Mouse (Mus musculus): ENCODE data around the gene Acer3. TPM values are rescaled to one million over a fixed set of nuclear protein-coding genes. Genes with fewer than 3 reads are reported as not detected.
"Not testable (repeated sequence)": the region's sequence is repeated elsewhere in the genome, so short reads cannot be mapped to it uniquely, and the experiment has no call there.

Acer3 gene
- polyA plus RNA-seq, 1 experiment = 6.7 TPM

- H3K4me1 ChIP-seq (replicated peaks; ENCODE audit: control insufficient read depth, insufficient read depth, low read length) = no peaks in the 10 kb centered on the region
- no peaks in the 10 kb centered on the region for H3K27me3 ChIP-seq (ENCODE audit: control insufficient read depth, insufficient read depth, low read length)
- no peak for TF ChIP-seq POLR2A (IDR thresholded peaks at IDR 0.05; ENCODE audit: control insufficient read depth, extremely low read depth, insufficient read depth, low read length, poor library complexity)
- no peak for TF ChIP-seq CTCF (IDR thresholded peaks at IDR 0.05; ENCODE audit: borderline replicate concordance, control insufficient read depth, extremely low read depth, insufficient read depth, low read length, poor library complexity)
- H3K36me3 ChIP-seq (ENCODE audit: control insufficient read depth, insufficient read depth, low read length) = no peaks in the 10 kb centered on the region
- DNase-seq = no peak
- no peak overlapping the region for H3K4me3 ChIP-seq (ENCODE audit: control insufficient read depth, insufficient read depth, low read length)
- H3K27ac ChIP-seq (ENCODE audit: control insufficient read depth, insufficient read depth, low read length) = no peak overlapping the region
Measured at GRCm38 (mm10) chr7:98276263-98276662, 44.7 kb downstream of the Acer3 start.

DNA sequence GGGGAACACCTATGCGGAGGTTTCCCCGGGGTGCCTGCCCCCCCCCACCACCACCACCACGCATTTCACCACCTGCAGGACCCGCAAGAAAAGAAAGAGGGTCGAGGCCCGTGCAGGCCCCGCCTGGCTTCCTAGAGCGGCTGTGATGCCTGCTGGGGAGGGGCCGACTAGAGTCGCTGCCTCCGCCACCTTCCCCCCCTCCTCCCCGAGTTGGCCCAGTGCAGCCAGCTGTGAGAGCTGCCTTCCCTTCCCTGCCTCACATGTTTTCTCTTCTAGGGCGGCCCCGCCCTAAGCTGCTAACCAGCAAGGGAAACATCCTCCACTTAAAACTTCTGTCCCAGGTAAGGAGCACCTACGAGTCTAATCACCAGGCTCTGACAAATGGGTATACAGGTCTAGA, 52.8 kb downstream of the Acer3 start:
- H3K27me3 ChIP-seq (ENCODE audit: control insufficient read depth, insufficient read depth, low read length); H3K27ac ChIP-seq (ENCODE audit: control insufficient read depth, insufficient read depth, low read length); DNase-seq; H3K4me3 ChIP-seq (ENCODE audit: control insufficient read depth, insufficient read depth, low read length); H3K36me3 ChIP-seq (ENCODE audit: control insufficient read depth, insufficient read depth, low read length); H3K4me1 ChIP-seq (replicated peaks; ENCODE audit: control insufficient read depth, insufficient read depth, low read length): not testable (repeated sequence)
- WGBS = 86% methylated on average over 15 of the region's 15 CpGs

- WGBS = 91% methylated on average over 2 of the region's 2 CpGs
- no peak for TF ChIP-seq POLR2A (IDR thresholded peaks at IDR 0.05; ENCODE audit: control insufficient read depth, extremely low read depth, insufficient read depth, low read length, poor library complexity)
- TF ChIP-seq CTCF (IDR thresholded peaks at IDR 0.05; ENCODE audit: borderline replicate concordance, control insufficient read depth, extremely low read depth, insufficient read depth, low read length, poor library complexity) = no peak
Measured at GRCm38 (mm10) chr7:98252520-98252919, 68.5 kb downstream of the Acer3 start.

DNA sequence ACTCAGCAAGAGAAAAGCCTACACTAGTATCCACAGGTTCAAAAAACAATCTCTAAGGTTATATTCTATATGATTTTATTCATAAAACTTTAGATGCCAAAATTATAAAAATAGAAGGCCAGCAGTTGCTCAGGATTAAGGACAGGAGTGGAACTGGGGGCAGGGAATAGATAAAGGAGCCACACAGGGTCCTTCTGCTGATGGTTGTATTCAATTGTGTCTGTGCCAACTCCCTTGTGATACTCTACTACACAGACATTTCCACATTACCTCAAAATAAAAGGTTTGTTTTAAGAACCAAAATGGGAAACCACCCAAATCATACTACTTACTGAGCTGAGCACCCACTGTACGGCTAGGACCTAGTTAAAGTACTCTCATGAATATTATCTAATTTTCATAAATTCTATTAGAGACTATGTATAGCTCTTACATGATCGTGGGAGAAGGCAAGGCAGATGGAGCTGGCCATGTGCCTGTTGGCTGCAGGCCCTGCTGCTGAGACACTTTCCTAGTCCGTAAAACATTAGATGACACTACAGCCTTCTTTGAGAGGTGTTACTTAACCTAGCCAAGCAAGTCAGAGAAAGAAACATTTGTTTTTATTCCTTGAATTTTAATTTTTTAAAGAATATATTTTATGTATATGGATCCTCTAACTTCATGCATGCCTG, 84.2 kb downstream of the Acer3 start:
- H3K27ac ChIP-seq (ENCODE audit: control insufficient read depth, insufficient read depth, low read length) = no peak overlapping the region
- H3K4me1 ChIP-seq (replicated peaks; ENCODE audit: control insufficient read depth, insufficient read depth, low read length) = no peaks in the 10 kb centered on the region
- DNase-seq = no peak
- H3K27me3 ChIP-seq (ENCODE audit: control insufficient read depth, insufficient read depth, low read length) = no peaks in the 10 kb centered on the region
- H3K4me3 ChIP-seq (ENCODE audit: control insufficient read depth, insufficient read depth, low read length) = no peak overlapping the region
- 92% methylated on average over 3 of the region's 3 CpGs for WGBS
- no peak for TF ChIP-seq POLR2A (IDR thresholded peaks at IDR 0.05; ENCODE audit: control insufficient read depth, extremely low read depth, insufficient read depth, low read length, poor library complexity)
- TF ChIP-seq CTCF (IDR thresholded peaks at IDR 0.05; ENCODE audit: borderline replicate concordance, control insufficient read depth, extremely low read depth, insufficient read depth, low read length, poor library complexity) = no peak
- no peaks in the 10 kb centered on the region for H3K36me3 ChIP-seq (ENCODE audit: control insufficient read depth, insufficient read depth, low read length)

More at GRCm38 (mm10) chr7:98252520-98252919, 68.5 kb downstream of the Acer3 start:
- Histone ChIP-seq H3K4me3 (ENCODE audit: control insufficient read depth, insufficient read depth, low read length) (no peak overlapping the region), H3K27ac (ENCODE audit: control insufficient read depth, insufficient read depth, low read length) (no peak overlapping the region), H3K27me3 (ENCODE audit: control insufficient read depth, insufficient read depth, low read length) (no peaks in the 10 kb centered on the region), H3K36me3 (ENCODE audit: control insufficient read depth, insufficient read depth, low read length) (no peaks in the 10 kb centered on the region), H3K4me1 (replicated peaks; ENCODE audit: control insufficient read depth, insufficient read depth, low read length) (no peaks in the 10 kb centered on the region)
- no peak for DNase-seq

- TF ChIP-seq POLR2A (IDR thresholded peaks at IDR 0.05; ENCODE audit: control insufficient read depth, extremely low read depth, insufficient read depth, low read length, poor library complexity) (no peak), CTCF (IDR thresholded peaks at IDR 0.05; ENCODE audit: borderline replicate concordance, control insufficient read depth, extremely low read depth, insufficient read depth, low read length, poor library complexity) (no peak)
- no peak overlapping the region for H3K27ac ChIP-seq (ENCODE audit: control insufficient read depth, insufficient read depth, low read length)
- WGBS = 91% methylated on average over 4 of the region's 4 CpGs
Measured at GRCm38 (mm10) chr7:98223796-98224195, 97.2 kb downstream of the Acer3 start.

GRCm38 (mm10) chr7:98216713-98217112, 104.3 kb downstream of the Acer3 start:
- Histone ChIP-seq H3K27me3 (ENCODE audit: control insufficient read depth, insufficient read depth, low read length) (no peaks in the 10 kb centered on the region), H3K4me3 (ENCODE audit: control insufficient read depth, insufficient read depth, low read length) (no peak overlapping the region), H3K27ac (ENCODE audit: control insufficient read depth, insufficient read depth, low read length) (no peak overlapping the region), H3K4me1 (replicated peaks; ENCODE audit: control insufficient read depth, insufficient read depth, low read length) (no peaks in the 10 kb centered on the region), H3K36me3 (ENCODE audit: control insufficient read depth, insufficient read depth, low read length) (no peaks in the 10 kb centered on the region)
- DNase-seq = no peak
- TF ChIP-seq POLR2A (IDR thresholded peaks at IDR 0.05; ENCODE audit: control insufficient read depth, extremely low read depth, insufficient read depth, low read length, poor library complexity) (no peak), CTCF (IDR thresholded peaks at IDR 0.05; ENCODE audit: borderline replicate concordance, control insufficient read depth, extremely low read depth, insufficient read depth, low read length, poor library complexity) (no peak)

More at GRCm38 (mm10) chr7:98223796-98224195, 97.2 kb downstream of the Acer3 start:
- Histone ChIP-seq H3K36me3 (ENCODE audit: control insufficient read depth, insufficient read depth, low read length) (no peaks in the 10 kb centered on the region), H3K27me3 (ENCODE audit: control insufficient read depth, insufficient read depth, low read length) (no peaks in the 10 kb centered on the region), H3K4me3 (ENCODE audit: control insufficient read depth, insufficient read depth, low read length) (no peak overlapping the region), H3K4me1 (replicated peaks; ENCODE audit: control insufficient read depth, insufficient read depth, low read length) (no peaks in the 10 kb centered on the region)
- no peak for DNase-seq

GRCm38 (mm10) chr7:98202946-98203345, 118.1 kb downstream of the Acer3 start:
- WGBS = 91% methylated on average over 4 of the region's 4 CpGs
- Histone ChIP-seq H3K27me3 (ENCODE audit: control insufficient read depth, insufficient read depth, low read length) (no peaks in the 10 kb centered on the region), H3K36me3 (ENCODE audit: control insufficient read depth, insufficient read depth, low read length) (no peaks in the 10 kb centered on the region), H3K4me3 (ENCODE audit: control insufficient read depth, insufficient read depth, low read length) (no peak overlapping the region), H3K4me1 (replicated peaks; ENCODE audit: control insufficient read depth, insufficient read depth, low read length) (no peaks in the 10 kb centered on the region), H3K27ac (ENCODE audit: control insufficient read depth, insufficient read depth, low read length) (no peak overlapping the region)
- no peak for DNase-seq
- TF ChIP-seq POLR2A (IDR thresholded peaks at IDR 0.05; ENCODE audit: control insufficient read depth, extremely low read depth, insufficient read depth, low read length, poor library complexity) (no peak), CTCF (IDR thresholded peaks at IDR 0.05; ENCODE audit: borderline replicate concordance, control insufficient read depth, extremely low read depth, insufficient read depth, low read length, poor library complexity) (no peak)

Data from thymus, adult 2 months (tissue).